ENCODE assay signal across 24 mouse cellular contexts in the genomic region with DNA sequence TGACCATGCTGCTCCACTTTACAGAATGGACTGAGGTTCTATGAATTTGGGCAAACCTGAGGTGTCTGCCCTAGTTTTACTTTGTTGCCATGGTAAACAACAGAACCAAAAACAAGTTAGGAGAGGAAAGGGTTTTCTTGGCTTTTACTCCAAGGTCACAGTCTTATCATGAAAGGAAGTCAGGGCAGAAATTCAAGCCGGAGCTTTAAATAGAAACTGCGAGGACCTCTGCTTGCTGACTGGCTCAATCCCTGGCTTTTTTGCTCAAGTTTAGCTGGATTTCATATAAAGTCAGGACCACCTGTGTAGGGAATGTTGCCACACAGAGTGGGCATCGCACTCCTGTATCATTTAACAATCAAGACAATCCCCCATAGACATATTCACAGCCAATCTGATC.
"Had no signal": no experiment of that assay in that cellular context is flagged by ENCODE, and none has a peak within 500 bp of the region (broad histone marks: within the 10 kb centered on the region; RNA-seq: fewer than 3 reads in every experiment).

No protein-coding gene starts in this region.

- H3K9ac ChIP-seq: limb, embryonic 13.5 days; liver, embryonic 12.5 days; liver, embryonic 15.5 days; lung, embryonic 15.5 days; midbrain, embryonic 13.5 days; neural tube, embryonic 13.5 days; stomach, embryonic 15.5 days had no signal

- H3K9me3 ChIP-seq: limb, embryonic 10.5 days; limb, embryonic 13.5 days; liver, embryonic 12.5 days; liver, embryonic 15.5 days; lung, embryonic 15.5 days; megakaryocyte, embryonic 14.5 days; midbrain, embryonic 10.5 days; midbrain, embryonic 13.5 days; neural tube, embryonic 13.5 days; stomach, embryonic 15.5 days had no signal

- H3K27me3 ChIP-seq: limb, embryonic 13.5 days; liver, embryonic 12.5 days; liver, embryonic 15.5 days; lung, embryonic 15.5 days; megakaryocyte, embryonic 14.5 days; midbrain, embryonic 13.5 days; neural tube, embryonic 13.5 days; stomach, embryonic 15.5 days had no signal

- H3K4me1 ChIP-seq: limb, embryonic 10.5 days; liver, embryonic 12.5 days; liver, embryonic 15.5 days; lung, embryonic 15.5 days; midbrain, embryonic 10.5 days; midbrain, embryonic 13.5 days; neural tube, embryonic 13.5 days had no signal

- H3K4me2 ChIP-seq: limb, embryonic 13.5 days; liver, embryonic 12.5 days; liver, embryonic 15.5 days; lung, embryonic 15.5 days; midbrain, embryonic 13.5 days; neural tube, embryonic 13.5 days; stomach, embryonic 15.5 days had no signal

- DNase-seq: kidney, postnatal 25 days; layer of hippocampus, adult 9-11 months; liver; lung, adult 18-20 months; lung, postnatal 10 days; lung, postnatal 36 days; retina, postnatal 1 day; right cerebral cortex, postnatal 25 days; spleen, adult 18-20 months; thymus, postnatal 25 days had no signal

- H3K4me3 ChIP-seq: layer of hippocampus, adult 2 months; limb, embryonic 10.5 days; limb, embryonic 13.5 days; liver, embryonic 12.5 days; liver, embryonic 15.5 days; lung, embryonic 15.5 days; megakaryocyte, embryonic 14.5 days; midbrain, embryonic 10.5 days; midbrain, embryonic 13.5 days; myocyte; neural tube, embryonic 13.5 days; stomach, embryonic 15.5 days had no signal

- H3K36me3 ChIP-seq: limb, embryonic 10.5 days; limb, embryonic 13.5 days; liver, embryonic 12.5 days; liver, embryonic 15.5 days; lung, embryonic 15.5 days; midbrain, embryonic 10.5 days; midbrain, embryonic 13.5 days; neural tube, embryonic 13.5 days; stomach, embryonic 15.5 days had no signal

- H3K27ac ChIP-seq: kidney, postnatal 0 days; layer of hippocampus, adult 2 months; limb, embryonic 10.5 days; limb, embryonic 13.5 days; liver, embryonic 12.5 days; liver, embryonic 15.5 days; lung, embryonic 15.5 days; midbrain, embryonic 10.5 days; midbrain, embryonic 13.5 days; neural tube, embryonic 13.5 days; stomach, embryonic 15.5 days had no signal

- ATAC-seq: liver, embryonic 12.5 days; midbrain, embryonic 13.5 days; midbrain, embryonic 16.5 days had no signal
